Mouse (Mus musculus): Measurements from ENCODE around the gene H60b.
"Not testable (repeated sequence)": the region's sequence is repeated elsewhere in the genome, so short reads cannot be mapped to it uniquely, and the experiment has no call there.

The H60b gene

DNA sequence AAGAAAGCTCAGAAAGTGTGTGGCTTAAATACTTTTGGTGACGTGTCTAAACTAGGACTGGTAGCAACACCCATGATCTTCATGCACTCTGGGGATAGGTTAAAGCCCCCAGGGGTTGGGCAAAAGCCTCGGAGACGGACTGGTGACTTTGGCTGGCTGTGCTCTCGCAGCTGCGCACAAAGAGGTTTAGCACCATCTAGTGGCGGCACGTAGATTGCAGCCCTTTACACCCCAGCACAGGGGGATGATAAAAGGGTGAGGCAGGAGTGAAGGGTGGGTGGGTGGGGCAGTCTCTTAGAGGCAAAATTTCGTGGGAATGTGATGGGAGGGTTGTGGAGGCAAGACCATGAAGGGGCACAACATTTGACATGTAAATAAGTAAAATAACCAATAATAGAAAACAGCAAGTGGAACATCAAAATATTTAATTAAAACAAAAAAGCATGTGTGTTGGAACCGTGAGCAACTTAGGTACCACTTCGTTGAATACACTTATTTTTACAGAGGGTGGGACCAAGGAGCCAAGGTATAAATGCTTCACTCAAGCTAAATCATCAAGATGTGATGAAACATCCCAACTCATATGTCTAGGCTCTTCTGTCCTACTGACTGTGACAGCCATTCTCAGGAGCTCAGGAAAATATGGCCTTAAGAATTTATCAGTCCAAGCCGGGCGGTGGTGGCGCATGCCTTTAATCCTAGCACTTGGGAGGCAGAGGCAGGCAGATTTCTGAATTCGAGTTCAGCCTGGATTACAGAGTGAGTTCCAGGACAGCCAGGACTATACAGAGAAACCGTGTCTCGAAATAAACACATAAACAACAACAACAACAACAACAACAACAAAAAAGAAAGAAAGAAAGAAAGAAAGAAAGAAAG, 5.6 kb downstream of the H60b start:
- DNase-seq (ENCODE audit: extremely low read depth, insufficient read length, low spot score) = not testable (repeated sequence)

DNA sequence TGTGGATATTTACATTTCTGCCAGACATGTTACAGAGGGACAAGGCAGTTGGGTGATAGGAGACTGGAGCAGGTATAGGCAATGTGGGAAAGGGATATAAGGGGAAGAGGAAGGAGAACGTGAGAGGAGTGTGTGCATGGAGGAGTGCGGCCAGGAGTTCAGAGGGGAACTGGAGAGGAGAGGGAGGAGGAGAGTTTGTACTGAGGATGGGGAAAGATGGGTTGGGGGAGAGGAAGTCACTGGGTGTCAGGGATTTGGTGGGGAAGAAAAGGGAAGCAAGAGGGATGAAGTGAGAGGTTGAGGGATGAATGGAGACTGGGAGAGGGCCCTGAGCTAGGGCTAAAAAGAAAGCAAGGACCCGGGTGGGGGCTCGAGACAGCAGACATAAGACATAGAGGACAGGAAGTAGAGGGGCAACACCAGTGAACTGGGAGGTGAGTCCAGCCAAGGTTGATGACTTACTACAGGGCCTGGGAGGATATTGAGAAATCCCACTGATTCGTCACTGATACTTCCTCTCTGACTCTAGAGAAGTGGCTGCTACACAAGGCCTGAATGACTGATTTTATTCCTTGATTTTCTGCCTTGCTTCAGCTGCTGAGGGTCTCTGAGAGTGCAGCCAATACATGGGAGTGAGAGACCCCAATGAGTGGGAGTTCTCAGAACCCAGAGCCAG, 7.1 kb downstream of the H60b start:
- DNase-seq (ENCODE audit: extremely low read depth, insufficient read length, low spot score) = not testable (repeated sequence)

DNA sequence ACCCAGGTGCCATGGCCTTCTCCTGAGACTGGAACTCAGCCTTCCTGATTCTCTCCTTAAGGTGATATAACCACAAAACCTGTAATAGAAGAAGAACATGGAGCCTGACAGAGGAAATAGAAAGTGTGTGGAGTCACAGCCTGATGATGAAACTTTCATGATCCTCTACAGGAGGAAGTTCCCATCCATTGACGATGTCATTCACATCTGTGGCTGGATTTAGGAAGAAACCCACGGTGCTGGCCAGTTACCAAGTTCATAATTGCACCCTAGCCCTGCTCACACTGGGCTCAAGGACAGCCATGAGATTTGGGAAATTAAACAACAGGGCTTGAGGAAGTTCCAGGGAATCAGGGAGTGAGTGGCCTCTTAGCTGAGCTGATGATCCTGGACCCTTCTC, 7.6 kb downstream of the H60b start:
- DNase-seq (ENCODE audit: extremely low read depth, insufficient read length, low spot score) = not testable (repeated sequence)

DNA sequence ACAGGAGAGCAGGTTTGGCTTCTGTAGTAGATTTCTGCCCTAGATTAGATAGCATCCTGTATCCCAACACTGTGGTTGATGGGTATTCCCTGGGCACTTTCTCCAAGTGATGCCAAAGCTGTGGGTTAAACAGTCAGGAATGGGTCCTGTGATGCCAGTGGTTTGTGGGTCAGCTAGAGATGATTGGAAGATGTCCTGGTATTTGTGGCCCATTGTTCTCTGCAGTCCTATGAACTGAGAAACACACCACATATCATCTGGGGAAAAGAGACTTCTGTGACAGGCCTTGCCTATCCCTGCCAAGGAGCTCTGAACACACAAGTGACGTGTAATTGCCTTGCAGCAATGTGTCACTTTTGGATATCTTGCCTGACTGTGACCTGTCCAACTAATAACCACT, 8.7 kb downstream of the H60b start:
- not testable (repeated sequence) for DNase-seq (ENCODE audit: extremely low read depth, insufficient read length, low spot score)

DNA sequence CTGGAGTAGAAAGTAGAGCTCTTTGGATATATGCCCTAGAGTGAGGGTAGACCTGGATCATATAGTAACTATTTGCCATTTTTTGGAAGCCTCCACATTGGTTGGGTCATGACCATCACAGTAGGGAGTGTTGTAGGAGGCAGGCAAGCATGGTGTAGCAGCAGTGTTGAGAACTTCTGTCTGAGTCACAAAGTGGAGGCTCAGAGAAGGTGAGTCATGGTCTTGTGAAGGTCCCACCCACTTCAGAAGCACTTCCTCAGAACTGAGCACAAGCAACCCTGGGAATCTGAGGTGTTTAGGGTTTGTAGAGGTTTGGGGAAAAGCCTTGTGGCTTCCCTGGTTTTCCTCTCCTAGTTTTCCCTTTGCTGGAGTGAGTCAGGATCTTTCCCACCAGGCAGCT, 10.7 kb downstream of the H60b start:
- not testable (repeated sequence) for DNase-seq (ENCODE audit: extremely low read depth, insufficient read length, low spot score)

DNA sequence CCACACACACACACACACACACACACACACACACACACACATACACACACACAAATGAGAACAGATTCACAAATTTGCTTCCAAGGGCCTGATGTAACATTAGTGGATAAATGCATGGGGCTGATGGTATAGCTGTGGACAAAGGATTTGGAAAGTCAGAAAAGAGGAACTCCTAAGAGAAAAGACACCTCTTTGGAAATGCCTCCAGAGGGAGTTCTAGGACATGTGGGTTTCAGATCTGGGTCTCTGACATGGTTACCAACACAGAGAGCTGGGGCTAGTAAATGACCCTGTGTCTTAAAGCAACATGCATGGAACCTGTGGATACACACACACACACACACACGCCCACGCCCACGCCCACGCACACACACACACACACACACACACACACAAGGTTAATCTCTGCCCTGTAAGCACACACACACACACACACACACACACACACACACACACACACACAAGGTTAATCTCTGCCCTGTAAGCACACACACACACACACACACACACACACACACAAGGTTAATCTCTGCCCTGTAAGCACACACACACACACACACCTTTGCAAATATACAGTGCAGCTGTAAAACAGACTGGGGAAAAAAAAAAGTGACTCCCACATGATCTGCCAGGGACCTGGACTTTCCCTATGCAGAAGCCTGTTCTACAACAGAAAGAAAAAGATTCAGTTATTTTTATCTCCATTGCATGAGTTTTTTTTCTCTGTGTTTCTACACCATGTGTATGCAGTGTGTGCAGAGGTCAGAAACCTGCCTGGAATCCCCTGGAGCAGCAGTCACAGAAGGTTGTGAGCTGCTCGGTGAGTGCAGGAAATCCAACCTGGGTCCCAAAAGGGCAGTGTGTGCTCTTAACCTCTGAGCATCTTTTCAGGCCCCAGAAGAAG, 14.3 kb downstream of the H60b start:
- DNase-seq (ENCODE audit: extremely low read depth, insufficient read length, low spot score) = not testable (repeated sequence)

DNA sequence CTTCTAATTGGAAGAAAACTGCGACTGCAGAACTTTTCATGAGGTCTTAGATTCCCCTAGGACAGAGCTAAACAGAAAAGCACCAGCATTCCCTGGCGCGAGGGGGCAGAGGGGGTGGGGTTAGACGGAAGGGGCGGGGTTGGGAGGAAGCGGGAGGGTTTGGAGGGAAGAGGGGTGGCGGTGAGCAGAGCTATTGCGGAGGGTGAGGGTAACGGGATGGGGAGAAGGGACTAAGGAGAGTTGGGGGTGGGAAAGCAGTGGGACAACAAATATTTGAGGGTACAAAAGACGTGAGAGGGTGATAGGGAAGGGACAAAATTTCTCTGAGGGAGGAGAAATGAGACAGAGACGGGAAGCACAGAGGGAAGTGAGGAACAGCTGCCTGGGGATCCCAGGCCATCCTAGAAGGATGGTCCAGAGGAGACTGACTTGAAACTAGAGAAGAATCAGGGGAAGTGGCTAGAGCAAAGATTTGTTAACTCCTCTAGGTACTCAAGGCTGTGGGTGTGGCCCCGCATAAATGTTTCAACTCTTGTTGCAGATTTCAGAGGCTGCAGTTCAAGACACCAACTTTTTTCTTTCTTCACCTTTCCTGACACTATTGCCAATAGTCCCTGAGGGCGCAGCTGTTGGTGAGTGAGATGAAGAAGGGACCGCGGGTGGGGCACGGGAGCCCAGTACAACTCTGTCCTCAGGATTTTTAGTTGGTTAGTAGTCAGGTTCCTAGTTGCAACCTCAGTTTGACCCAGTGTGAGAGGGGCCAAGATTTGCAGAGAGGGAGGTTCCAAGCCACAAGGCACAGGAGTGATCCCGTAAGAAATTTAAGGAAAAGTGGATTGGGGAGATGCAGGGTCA, 15.2 kb downstream of the H60b start:
- not testable (repeated sequence) for DNase-seq (ENCODE audit: extremely low read depth, insufficient read length, low spot score)

DNA sequence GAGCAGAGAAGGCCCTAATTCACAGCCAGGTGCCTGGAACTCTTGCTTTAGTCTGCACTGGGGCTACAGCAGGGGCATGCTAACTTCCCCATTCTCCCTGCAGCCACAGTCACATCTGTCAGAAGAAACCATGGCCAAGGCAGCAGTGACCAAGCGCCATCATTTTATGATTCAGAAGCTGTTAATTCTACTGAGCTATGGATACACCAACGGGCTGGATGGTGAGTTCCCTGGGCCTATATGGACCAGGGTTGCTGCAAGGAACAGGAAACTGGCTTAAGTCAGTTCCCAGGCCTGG, 15.8 kb downstream of the H60b start:
- not testable (repeated sequence) for DNase-seq (ENCODE audit: extremely low read depth, insufficient read length, low spot score)

DNA sequence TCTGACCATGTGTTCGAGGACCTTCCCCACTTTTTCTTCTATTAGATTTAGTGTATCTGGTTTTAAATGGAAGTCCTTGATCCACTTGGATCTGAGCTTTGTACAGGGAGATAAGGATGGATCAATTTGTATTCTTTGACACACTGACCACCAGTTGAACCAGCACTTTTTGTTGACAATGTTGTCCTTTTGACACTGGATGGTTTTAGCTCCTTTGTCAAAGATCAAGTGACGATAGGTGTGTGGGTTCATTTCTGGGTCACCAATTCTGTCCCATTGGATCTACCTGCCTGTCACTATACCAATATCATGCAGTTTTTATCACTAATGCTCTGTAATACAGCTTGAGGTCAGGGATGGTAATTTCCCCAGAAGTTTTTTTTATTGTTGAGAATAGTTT, 18.1 kb downstream of the H60b start:
- DNase-seq (ENCODE audit: extremely low read depth, insufficient read length, low spot score) = not testable (repeated sequence)

DNA sequence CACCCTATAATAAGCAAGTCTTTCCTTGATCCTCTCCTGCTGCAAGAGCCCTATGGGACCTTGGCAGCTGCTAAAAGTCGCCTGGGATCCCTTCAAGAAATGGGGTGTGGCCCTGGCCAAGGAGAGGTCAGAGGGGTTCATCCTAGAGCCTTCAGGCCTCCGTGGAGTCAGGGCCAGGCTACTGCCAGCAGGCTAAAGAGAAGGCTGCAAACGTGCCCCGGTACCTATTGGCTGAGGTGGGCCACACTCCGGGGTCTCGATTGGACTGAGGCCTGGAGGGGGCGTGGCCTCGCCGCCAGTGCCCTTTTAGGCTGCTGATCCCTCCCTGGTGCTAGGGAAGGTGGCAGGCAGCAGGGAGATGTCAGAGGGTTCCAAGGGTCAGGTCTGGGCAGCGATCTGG, 32.6 kb downstream of the H60b start:
- DNase-seq (ENCODE audit: extremely low read depth, insufficient read length, low spot score) = not testable (repeated sequence)

DNA sequence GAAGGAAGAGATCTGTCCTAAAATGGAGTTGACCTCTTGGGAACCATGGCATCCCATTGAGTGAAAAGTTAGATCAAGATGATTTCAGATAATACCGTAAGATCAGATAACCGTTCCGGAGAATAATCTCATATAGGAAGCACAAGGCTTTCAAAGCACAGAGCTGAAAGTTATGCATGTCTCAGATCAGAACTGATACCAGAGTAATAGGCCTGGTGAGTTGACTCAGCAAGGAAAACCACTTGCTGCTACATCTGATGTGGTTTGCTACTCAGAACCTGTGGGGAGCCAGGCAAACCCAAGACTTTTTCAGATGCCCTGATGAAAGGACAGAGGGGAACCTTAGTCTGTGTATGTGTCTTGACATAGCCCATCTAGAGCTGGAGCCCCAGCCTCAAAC, 43.0 kb downstream of the H60b start:
- not testable (repeated sequence) for DNase-seq (ENCODE audit: extremely low read depth, insufficient read length, low spot score)

DNA sequence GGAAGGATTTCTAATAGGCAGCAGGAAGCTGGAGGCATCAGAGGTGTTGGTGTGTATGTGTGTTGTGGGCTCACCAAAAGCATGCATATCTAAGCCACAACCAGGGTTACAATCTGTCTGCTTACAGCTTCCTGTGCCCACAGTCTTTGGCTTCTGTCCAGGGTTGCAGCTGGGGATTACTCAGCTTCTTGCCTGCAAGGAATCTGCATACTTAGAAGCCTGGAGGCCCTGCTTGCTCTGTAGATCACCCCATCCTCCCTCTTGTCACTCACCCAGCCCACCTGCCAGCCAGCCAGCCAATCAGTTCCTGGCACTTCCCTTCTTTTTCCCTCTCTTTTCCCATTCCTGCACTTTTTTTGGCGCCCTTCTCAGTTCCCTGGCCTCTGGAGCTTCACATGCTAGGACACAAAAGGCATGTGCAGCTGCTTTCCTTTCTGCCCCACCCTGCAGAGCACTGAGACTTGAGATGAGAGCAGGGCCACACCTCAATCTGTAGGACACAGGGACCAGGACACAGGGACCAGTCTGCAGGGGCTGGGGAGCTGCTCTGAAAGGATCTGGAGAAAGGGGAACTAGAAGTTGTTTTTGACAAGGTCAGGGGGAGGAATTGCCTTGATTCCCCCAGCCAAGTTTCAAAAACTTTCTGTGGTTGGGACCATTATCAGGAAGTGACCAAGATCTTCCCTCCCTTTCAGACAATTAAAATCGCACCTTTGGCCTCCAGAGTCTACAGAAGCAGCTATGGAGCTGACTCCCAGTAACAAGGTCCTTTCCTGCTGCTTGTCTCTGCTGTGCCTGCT, 44.6 kb downstream of the H60b start:
- not testable (repeated sequence) for DNase-seq (ENCODE audit: extremely low read depth, insufficient read length, low spot score)

DNA sequence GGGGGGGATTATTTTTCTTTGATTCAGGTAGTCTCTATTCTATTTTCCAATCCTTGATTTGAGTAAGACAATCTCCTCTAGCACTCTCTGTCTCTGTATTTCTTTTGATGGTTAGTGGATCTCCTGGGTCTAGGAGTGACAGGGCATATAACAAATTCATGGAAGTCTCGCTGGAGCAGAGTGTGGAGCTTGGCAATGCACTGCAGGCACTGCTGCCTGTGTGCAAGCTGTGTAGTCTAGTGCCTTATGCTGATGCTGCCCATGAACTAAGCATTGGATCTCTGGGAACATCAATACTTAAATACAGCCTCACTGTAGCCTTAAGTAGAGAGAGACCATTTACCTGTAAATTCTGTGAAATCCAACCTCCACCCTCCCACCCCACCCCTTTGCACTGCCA, 48.1 kb downstream of the H60b start:
- DNase-seq (ENCODE audit: extremely low read depth, insufficient read length, low spot score) = not testable (repeated sequence)

DNA sequence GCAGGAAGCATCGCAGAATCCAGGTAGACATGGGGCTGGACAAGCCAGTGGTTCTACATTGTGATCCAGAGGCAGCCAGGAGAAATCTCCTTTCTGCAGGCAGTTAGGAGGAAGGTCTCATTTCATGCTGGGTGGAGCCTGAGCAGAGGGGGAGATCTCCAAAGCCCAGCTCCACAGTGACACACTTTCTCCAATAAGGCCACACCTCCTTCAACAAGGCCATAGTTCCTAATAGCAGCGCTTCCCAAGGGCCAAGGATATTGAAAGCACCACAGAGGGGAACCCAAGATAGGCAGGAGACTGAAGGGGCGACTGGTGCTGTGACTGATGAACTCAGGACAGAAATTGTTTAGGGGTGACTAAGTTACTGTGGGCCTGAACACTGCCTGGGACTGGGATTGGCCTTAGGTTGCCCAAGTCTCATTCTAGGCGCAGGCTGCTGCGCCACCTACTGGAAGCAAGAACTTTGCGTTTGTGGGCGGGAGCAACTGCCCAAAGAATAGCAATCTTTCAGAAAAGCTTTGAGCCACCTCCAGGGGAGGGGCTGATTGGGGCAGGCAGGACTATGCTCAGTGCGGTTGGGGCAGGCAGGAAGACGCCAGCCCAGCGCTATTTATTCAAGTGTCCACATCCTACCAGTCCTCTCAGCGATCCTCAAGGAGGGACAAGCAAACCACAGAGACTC, 53.8 kb downstream of the H60b start:
- not testable (repeated sequence) for DNase-seq (ENCODE audit: extremely low read depth, insufficient read length, low spot score)

DNA sequence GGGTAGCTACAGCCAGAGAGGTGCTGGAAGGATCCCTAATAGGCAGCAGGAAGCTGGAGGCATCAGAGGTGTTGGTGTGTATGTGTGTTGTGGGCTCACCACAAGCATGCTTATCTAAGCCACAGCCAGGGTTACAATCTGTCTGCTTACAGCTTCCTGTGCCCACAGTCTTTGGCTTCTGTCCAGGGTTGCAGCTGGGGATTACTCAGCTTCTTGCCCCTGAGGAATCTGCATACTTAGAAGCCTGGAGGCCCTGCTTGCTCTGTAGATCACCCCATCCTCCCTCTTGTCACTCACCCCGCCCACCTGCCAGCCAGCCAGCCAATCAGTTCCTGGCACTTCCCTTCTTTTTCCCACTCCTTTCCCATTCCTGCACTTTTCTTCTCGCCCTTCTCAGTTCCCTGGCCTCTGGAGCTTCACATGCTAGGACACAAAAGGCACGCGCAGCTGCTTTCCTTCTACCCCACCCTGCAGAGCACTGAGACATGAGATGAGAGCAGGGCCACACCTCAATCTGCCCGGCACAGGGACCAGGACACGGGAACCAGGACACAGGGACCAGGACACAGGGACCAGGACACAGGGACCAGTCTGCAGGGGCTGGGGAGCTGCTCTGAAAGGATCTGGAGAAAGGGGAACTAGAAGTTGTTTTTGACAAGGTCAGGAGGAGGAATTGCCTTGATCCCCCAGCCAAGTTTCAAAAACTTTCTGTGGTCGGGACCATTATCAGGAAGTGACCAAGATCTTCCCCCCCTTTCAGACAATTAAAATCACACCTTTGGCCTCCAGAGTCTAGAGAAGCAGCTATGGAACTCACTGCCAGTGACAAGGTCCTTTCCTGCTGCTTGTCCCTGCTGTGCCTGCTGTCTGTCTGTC, 65.3 kb downstream of the H60b start:
- DNase-seq (ENCODE audit: extremely low read depth, insufficient read length, low spot score) = not testable (repeated sequence)

DNA sequence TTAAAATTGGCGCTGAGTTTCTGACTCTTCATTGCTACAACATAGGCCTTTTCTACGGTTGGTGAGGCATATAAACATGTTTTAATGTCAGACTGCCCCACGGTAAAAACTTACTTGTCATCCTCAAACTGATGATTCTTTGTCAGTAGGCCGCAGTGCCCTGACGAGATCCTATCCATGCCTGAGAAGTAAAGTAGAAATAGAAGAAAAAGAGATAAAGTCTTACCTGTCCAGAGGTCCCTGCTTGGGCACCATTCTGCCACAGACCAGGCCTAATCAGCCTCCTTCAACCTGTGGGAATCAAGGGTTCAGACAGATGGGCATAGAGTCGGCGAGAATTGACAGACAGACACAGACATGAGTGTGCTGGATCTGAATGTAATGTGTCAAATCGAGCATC, 106.7 kb downstream of the H60b start:
- DNase-seq (ENCODE audit: extremely low read depth, insufficient read length, low spot score) = no peak

DNA sequence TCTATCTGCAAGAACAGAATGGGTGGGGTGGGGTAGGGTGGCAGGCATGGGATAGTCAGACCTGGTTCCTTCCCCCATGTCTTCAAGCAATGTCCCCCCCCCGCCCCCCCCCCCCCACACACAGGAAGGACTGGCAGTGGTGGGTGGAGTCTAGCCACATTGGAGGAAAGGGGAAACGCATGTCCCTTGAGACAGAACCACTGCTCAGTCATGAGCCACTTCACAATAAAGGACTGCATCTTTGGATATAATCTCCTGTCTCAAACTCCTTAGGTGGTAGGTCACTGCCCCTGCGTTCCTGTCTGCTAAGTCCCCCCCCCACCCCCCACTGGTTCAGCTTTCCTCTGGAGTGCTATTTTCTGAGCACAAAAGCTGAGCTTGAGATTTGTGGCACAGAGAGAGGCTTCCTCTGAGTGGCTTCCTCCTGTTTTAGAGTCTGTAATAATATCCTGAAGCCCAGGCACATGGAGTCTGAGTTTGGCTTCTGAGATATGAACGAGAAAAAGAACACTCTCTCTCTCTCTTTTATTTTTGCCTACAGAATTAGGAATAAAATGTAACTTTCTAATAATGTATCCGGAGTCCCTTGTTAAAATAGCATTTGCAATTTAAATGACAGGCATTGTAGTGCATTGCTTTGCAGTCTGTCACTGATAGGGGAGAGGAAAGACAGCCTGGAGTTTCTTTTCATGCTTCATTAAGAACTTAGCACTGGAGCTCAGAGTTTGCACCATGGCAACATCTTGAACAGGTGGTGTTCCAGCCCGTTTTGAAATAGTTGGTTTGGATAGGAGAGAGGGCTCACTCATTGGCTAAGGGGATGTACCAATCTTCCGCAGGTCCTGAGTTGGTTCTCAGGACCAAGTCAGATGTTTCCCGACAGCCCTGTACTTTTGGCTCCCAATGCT, 112.7 kb downstream of the H60b start:
- DNase-seq (ENCODE audit: extremely low read depth, insufficient read length, low spot score) = not testable (repeated sequence)
